Mouse (Mus musculus): ENCODE data around the gene Snx29.

DNA sequence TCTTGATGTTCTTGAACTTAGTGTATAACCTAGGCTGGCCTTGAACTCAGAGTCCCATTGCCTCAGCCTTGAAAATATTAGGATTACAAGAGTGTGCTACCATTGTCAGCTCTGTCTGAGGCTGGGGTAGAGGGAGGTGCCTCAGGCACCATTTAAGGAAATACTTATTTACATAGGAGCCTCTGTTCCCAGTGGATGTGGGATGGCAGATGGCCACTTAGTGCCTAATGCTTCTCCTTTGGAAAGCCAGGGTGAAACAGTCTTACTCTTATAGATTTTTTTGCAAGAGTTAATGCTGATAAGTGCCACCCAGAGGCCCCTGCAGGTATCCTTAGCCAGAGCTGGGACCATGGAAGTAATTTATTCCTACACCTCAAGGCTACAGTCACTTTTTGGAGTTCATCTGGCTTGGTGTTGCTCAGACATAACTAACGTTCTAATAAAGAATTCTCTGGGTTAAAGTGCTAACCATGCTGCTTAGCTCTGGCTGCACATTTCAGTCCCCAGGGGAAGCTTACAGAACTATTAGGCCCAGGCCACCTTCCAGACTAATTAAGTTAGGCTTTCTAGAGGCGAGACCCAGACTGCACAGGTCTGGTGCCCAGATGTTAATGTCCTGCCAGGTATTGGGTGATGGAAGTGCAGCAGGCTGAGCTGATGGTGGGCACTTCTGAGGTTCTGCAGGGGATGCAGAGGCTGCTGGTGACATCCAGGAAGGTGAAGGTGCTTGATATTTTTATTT lies 135.1 kb downstream of the Snx29 start:
- TF ChIP-seq CTCF (conservative IDR thresholded peaks at IDR 0.05; ENCODE audit: low read length) (no peak), POU5F1 (IDR thresholded peaks at IDR 0.05; ENCODE audit: borderline replicate concordance, low read length) (no peak)

All from E14TG2a.4 (cell line).